Mouse (Mus musculus) ES-E14 (cell line): Measurements from ENCODE around the gene Mov10. TPM values are rescaled to one million over a fixed set of nuclear protein-coding genes. Genes with fewer than 3 reads are reported as not detected.
"Not testable (repeated sequence)": the region's sequence is repeated elsewhere in the genome, so short reads cannot be mapped to it uniquely, and the experiment has no call there.

Experiments used
- DNase-seq: peaks from one replicate; pipeline ENCODE4 v3.0.0-alpha.2; 2013; ENCODE audit warnings: low read depth, low spot score
- H3K27ac ChIP-seq: 2 replicates; pipeline ENCODE4 v1.5.1; 2012; ENCODE audit warnings: low read depth, mild to moderate bottlenecking, low read length, moderate library complexity, mixed read lengths; ENCODE audit not compliant: poor library complexity, insufficient read depth, severe bottlenecking
- H3K36me3 ChIP-seq: 2 replicates; pipeline ENCODE4 v1.6.1; 2012; ENCODE audit warnings: mild to moderate bottlenecking, low read length, moderate library complexity, mixed read lengths; ENCODE audit not compliant: control insufficient read depth, poor library complexity, insufficient read depth, severe bottlenecking
- H3K4me1 ChIP-seq, 2 experiments: fragments of 150-350 bp in 1 of 2; sonication (generic) in 1 of 2; 2 replicates each; pipeline ENCODE4 v1.6.1; 2012; ENCODE audit warnings: low read length in 2 of 2, mild to moderate bottlenecking in 1 of 2, mixed read lengths in 1 of 2; ENCODE audit not compliant: control insufficient read depth in 2 of 2, insufficient read depth in 2 of 2, poor library complexity in 1 of 2
- H3K4me3 ChIP-seq, 2 experiments: fragments of 150-350 bp in 1 of 2; sonication (generic) in 1 of 2; 2 replicates each; pipeline ENCODE4 v1.5.1; 2012; ENCODE audit warnings: low read length in 2 of 2, low read depth in 1 of 2, mild to moderate bottlenecking in 1 of 2, mixed read lengths in 1 of 2; ENCODE audit not compliant: insufficient read depth in 1 of 2, poor library complexity in 1 of 2, severe bottlenecking in 1 of 2
- H3K9ac ChIP-seq: 2 replicates; pipeline ENCODE4 v1.6.1; 2012; ENCODE audit warnings: low read depth, mild to moderate bottlenecking, low read length, mixed read lengths; ENCODE audit not compliant: poor library complexity, insufficient read depth, severe bottlenecking
- H3K9me3 ChIP-seq: fragments of 150-350 bp; sonication (generic); 2 replicates; pipeline ENCODE4 v1.6.1; 2012; ENCODE audit warnings: low read depth, mild to moderate bottlenecking, low read length; ENCODE audit not compliant: control insufficient read depth, insufficient read depth
- CHD2 ChIP-seq: IDR thresholded peaks from 2 replicates; pipeline ENCODE4 v1.6.1; 2014; ENCODE audit warnings: mild to moderate bottlenecking, low read depth, low read length, inconsistent platforms
- HCFC1 ChIP-seq: IDR thresholded peaks from 2 replicates; pipeline ENCODE4 v1.6.1; 2012; ENCODE audit warnings: low read length, inconsistent platforms, borderline replicate concordance; ENCODE audit not compliant: insufficient read depth
- MAFK ChIP-seq: IDR thresholded peaks from 2 replicates; pipeline ENCODE4 v1.6.1; 2014; ENCODE audit warnings: mild to moderate bottlenecking, low read depth, low read length, inconsistent platforms; ENCODE audit not compliant: insufficient read depth
- ZC3H11A ChIP-seq: IDR thresholded peaks from 2 replicates; pipeline ENCODE4 v1.6.1; 2012; ENCODE audit warnings: low read depth, mild to moderate bottlenecking, inconsistent platforms, low read length, borderline replicate concordance
- ZNF384 ChIP-seq: IDR thresholded peaks from 2 replicates; pipeline ENCODE4 v1.6.1; 2012; ENCODE audit warnings: low read depth, low read length, inconsistent platforms
- in situ Hi-C, 2 experiments: fragments of 600-800 bp; cut with MboI; formaldehyde crosslinking; loops; one replicate each; pipeline ENCODE4 v1.15.1; 2025; ENCODE audit warnings: low sequenced_read_pairs in 2 of 2, inconsistent platforms in 1 of 2; ENCODE audit not compliant: unreplicated experiment in 2 of 2
- total RNA-seq: library from RNA; depleted of rRNA; stranded (reverse); fragments of 300-350 nt; gene quantifications from 2 replicates; pipeline ENCODE4 v1.2.3, GENCODE M21; 2012; rRNA removed

The Mov10 gene
- 37.5 and 55.5 TPM in 2 replicates for total RNA-seq

DNA sequence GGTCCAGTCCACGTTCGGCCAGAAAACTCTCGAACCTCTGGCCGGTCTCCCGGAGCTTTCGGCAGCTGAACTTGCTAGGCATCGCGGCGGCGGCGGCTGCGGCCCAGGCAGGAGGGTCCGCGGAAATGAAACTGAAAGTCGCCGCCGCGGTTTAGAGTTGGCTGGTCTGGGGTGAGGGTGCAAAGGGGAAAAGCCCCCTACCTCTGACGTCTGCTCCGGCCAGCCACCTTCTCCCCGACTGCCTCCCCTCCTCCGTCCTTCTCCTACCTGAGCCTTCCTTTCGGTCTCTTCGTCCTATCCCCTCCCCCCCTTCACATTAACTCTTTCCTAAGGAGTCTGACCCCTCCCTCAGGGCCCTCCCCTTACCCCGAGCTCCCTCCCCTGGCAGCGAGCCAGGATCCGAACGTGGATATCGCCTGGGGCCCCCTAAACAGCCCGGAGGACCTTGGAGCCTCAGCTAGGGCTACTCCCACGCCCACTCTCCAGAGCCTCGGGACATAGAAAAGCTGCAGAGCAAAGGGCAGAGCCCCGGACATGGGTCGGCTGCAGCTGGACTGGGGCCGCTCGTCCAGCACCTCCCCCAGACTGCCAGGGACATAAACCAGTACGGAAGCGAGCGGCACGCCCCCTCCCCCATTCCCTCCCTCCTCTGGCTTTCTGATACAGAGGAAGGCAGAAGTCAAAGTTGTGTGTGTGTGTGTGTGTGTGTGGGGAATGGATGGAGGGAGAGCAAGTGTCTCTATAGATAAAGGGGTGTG is at the start of gene Mov10:
TSS of gene Mov10 (minus strand) at position 573 of the 758 bp plus-strand sequence.
- Histone ChIP-seq H3K9me3 (no peaks in the 10 kb centered on the region), H3K9ac (peak within 1 kb of the TSS; percentile 72), H3K36me3 (no peaks in the 10 kb centered on the region), H3K27ac (peak within 1 kb of the TSS; percentile 76), H3K4me3 (peak within 1 kb of the TSS; percentile 77 to 91), H3K4me1 (peaks cover 16 to 17% of the 10 kb centered on the region in 2 experiments; a peak in 3 of 4 replicates)
- TF ChIP-seq CHD2 (no peak), MAFK (no peak), HCFC1 (no peak), ZNF384 (no peak), ZC3H11A (no peak)
- in situ Hi-C loops = no loop called here
- DNase-seq = peak; percentile 89

DNA sequence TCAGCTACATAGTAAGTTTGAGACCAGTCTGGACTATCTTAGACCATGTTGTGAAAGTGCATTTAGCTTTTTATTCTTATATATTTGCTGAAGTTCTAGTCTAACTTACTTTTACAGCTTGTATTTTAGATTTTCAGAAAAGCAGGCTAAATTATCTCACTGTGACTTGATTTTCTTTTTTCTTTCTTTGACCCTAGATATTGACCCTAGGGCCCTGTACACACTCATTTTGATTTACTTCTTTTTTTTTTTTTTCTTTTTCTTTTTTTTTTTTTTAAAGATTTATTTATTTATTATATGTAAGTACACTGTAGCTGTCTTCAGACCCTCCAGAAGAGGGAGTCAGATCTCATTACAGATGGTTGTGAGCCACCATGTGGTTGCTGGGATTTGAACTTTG is 48.3 kb upstream of the Mov10 start:
- TF ChIP-seq ZNF384 = 0 out of 2 replicates have a peak, but pooled peaks have one; percentile 38
- H3K36me3 ChIP-seq, H3K9me3 ChIP-seq, H3K9ac ChIP-seq, DNase-seq, H3K4me3 ChIP-seq, H3K4me1 ChIP-seq, in situ Hi-C loops, H3K27ac ChIP-seq: not testable (repeated sequence)

DNA sequence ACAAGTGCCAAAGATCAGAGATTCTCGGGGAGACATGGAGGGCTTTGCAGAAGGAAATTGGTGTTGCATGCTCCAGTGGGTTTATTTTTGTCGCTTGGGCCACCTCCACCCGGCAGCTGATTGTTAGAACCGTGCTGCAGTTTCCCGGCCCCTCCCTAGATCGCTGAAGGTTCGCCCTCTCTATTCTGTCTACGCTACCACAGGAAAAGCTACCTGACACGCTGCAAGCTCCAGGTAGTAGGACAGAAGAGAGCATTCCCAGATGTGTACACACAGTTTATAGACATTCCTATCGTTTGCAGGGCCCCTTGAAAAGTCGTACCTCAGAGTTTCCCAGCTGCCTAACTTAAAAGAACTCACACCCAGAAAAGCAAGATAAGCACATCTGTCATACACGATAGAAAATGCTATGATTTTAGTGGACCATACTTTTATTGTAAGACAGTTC is 47.0 kb upstream of the Mov10 start:
- peak; percentile 9 for DNase-seq
- Histone ChIP-seq H3K9me3 (no peaks in the 10 kb centered on the region), H3K4me3 (peak overlapping the region; percentile 91 to 93), H3K27ac (peak overlapping the region; percentile 79; the same call in 1 of the 2 replicates), H3K36me3 (no peaks in the 10 kb centered on the region), H3K4me1 (peaks cover 0 to 2% of the 10 kb centered on the region in 2 experiments; a peak in 2 of 4 replicates), H3K9ac (peak overlapping the region; percentile 91)
- in situ Hi-C loops = no loop called here
- no peak for TF ChIP-seq ZC3H11A
- TF ChIP-seq ZNF384 = no peak
- no peak for TF ChIP-seq HCFC1
- no peak for TF ChIP-seq CHD2
- no peak for TF ChIP-seq MAFK

DNA sequence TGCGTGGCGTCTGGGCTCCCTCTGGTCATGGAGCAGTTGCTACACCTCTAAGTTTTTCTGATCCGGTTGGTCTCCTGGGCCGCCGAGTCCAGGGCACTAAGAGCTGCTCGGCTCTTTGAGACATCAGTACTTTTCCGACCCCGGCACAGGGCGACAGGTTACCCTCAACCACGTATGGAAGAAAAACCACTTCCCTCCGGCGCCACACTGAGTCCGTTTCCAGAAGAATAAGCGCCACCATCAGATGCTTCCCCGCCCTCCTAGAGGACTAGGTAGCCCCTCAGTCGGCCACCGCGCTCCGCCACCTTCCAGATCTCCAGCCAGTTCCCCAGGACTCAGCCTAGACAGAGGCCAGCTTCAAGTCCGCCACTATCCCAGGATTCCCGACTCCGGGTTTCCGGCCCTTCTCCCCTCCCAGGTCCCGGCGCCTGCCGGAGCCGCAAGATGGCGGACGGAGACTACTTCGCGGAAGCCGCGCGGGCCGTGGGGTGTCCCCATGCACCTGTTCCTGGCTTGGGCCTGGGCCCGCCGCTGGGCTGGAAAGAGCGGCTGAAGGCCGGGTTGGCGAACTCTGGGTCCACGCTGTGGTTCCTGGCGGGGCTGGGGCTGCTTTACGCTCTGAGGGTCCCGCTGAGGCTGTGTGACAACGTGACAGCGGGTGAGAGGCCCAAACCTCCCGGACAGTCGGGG is 46.4 kb upstream of the Mov10 start:
- peaks cover 0 to 3% of the 10 kb centered on the region in 2 experiments; a peak in 3 of 4 replicates for H3K4me1 ChIP-seq
- H3K36me3 ChIP-seq = no peaks in the 10 kb centered on the region
- H3K4me3 ChIP-seq = peak overlapping the region; percentile 91 to 93
- peak; percentile 63 for DNase-seq
- peak overlapping the region; percentile 91 for H3K9ac ChIP-seq
- no peak for TF ChIP-seq CHD2
- TF ChIP-seq HCFC1 = peak; percentile 34; the same call in 1 of the 2 replicates
- TF ChIP-seq ZNF384 = no peak
- in situ Hi-C loops = no loop called here
- peak overlapping the region; percentile 79 for H3K27ac ChIP-seq
- no peaks in the 10 kb centered on the region for H3K9me3 ChIP-seq
